Mouse (Mus musculus) heart, embryonic 11.5 days (tissue): Measurements from ENCODE around the gene Mmp10. TPM values are rescaled to one million over a fixed set of nuclear protein-coding genes. Genes with fewer than 3 reads are reported as not detected.

ENCODE experiments used
- ATAC-seq: fragments of 200-750 bp; cut with Nextera tagmentation; replicated peaks from 2 replicates; pipeline ENCODE4 v1.8.0; 2017; ENCODE audit warnings: moderate library complexity; ENCODE audit not compliant: insufficient number of reproducible peaks, low FRiP score, low TSS enrichment
- H3K27ac ChIP-seq: fragments of 300-500 bp; sonication (generic); 2 replicates; pipeline ENCODE4 v1.5.1; 2014; ENCODE audit warnings: mild to moderate bottlenecking, low read depth, low read length
- H3K27me3 ChIP-seq: fragments of 300-500 bp; sonication (generic); 2 replicates; pipeline ENCODE4 v1.6.1; 2014; ENCODE audit warnings: mild to moderate bottlenecking, low read length, mixed read lengths; ENCODE audit not compliant: control insufficient read depth, insufficient read depth
- H3K36me3 ChIP-seq: fragments of 300-500 bp; sonication (generic); 2 replicates; pipeline ENCODE4 v1.6.1; 2014; ENCODE audit warnings: mild to moderate bottlenecking, low read length, moderate library complexity, mixed read lengths; ENCODE audit not compliant: control insufficient read depth, insufficient read depth
- H3K4me1 ChIP-seq: fragments of 300-500 bp; sonication (generic); 2 replicates; pipeline ENCODE4 v1.6.1; 2014; ENCODE audit warnings: low read length; ENCODE audit not compliant: control insufficient read depth, insufficient read depth
- H3K4me2 ChIP-seq: fragments of 300-500 bp; sonication (generic); 2 replicates; pipeline ENCODE4 v1.6.1; 2014; ENCODE audit warnings: mild to moderate bottlenecking, moderate library complexity
- H3K4me3 ChIP-seq: fragments of 300-500 bp; sonication (generic); 2 replicates; pipeline ENCODE4 v1.5.1; 2014; ENCODE audit warnings: low read depth, low read length
- H3K9ac ChIP-seq: fragments of 300-500 bp; sonication (generic); 2 replicates; pipeline ENCODE4 v1.6.1; 2014; ENCODE audit warnings: mild to moderate bottlenecking, low read depth, low read length, moderate library complexity
- H3K9me3 ChIP-seq: fragments of 300-500 bp; sonication (generic); replicated peaks from 2 replicates; pipeline ENCODE4 v1.6.1; 2016; ENCODE audit warnings: low read length; ENCODE audit not compliant: control insufficient read depth
- WGBS: fragments of 180-500 bp; shearing (Covaris S2); extraction: QIAGEN DNeasy Blood & Tissue Kit; methylation state at CpG from one replicate; pipeline ENCODE4 v1.1.7; 2014; ENCODE audit not compliant: insufficient replicate concordance; 5-methylcytosine and 5-hydroxymethylcytosine counted together
- polyA plus RNA-seq: library from polyadenylated mRNA; unstranded; fragments of >200 nt; fragmentation: Nextera tagmentation; extraction: Ambion mirVana; gene quantifications from 2 replicates; pipeline ENCODE4 v1.2.1, GENCODE M21; 2014

Gene Mmp10
- polyA plus RNA-seq, 1 experiment from 2014 or later = not detected

- no peaks in the 10 kb centered on the region for H3K4me1 ChIP-seq
- no peak within 1 kb of the TSS for H3K4me3 ChIP-seq
- no peak within 1 kb of the TSS for H3K4me2 ChIP-seq
- no peak within 1 kb of the TSS for H3K9ac ChIP-seq
- WGBS = 74% methylated on average over 8 of the region's 8 CpGs
- H3K27ac ChIP-seq = no peak within 1 kb of the TSS
- ATAC-seq = no peak
- no peaks in the 10 kb centered on the region for H3K27me3 ChIP-seq
- H3K9me3 ChIP-seq = no peaks in the 10 kb centered on the region
- H3K36me3 ChIP-seq = no peaks in the 10 kb centered on the region
These were observed 56.3 kb downstream of the Mmp10 start, which contains the start of gene Mmp8 for GRCm38 (mm10) chr9:7558221-7559017. TSS of gene Mmp8 (plus strand) at chr9:7558456.

Other genes starting within 250 kb of the Mmp10 start
- not detected in 2 replicates for gene Mmp13, start 229.8 kb upstream of the Mmp10 start, polyA plus RNA-seq
- gene Mmp12, start 158.0 kb upstream of the Mmp10 start, polyA plus RNA-seq = not detected in 2 replicates
- gene Mmp1b, start 114.3 kb upstream of the Mmp10 start, polyA plus RNA-seq = not detected in 2 replicates
- not detected in 2 replicates for gene Mmp3, start 56.5 kb upstream of the Mmp10 start, polyA plus RNA-seq
- not detected in 2 replicates for gene Mmp8, start 56.1 kb downstream of the Mmp10 start, polyA plus RNA-seq
- gene Mmp27, start 69.0 kb downstream of the Mmp10 start, polyA plus RNA-seq = not detected in 2 replicates
- not detected in 2 replicates for gene Mmp20, start 125.9 kb downstream of the Mmp10 start, polyA plus RNA-seq
- gene Mmp7, start 189.7 kb downstream of the Mmp10 start, polyA plus RNA-seq = not detected in 2 replicates